Mouse (Mus musculus) right cerebral cortex, postnatal 14 days (tissue): Measurements from ENCODE around the gene Lamtor2.

Experiments used
- DNase-seq: peaks from one replicate; pipeline ENCODE4 v3.0.0; 2022

The Lamtor2 gene

GRCm38 (mm10) chr3:88502641-88503504 lies 50.0 kb downstream of the Lamtor2 start:
- peak; percentile 84 for DNase-seq

GRCm38 (mm10) chr3:88502031-88502571 lies 50.8 kb downstream of the Lamtor2 start:
- no peak for DNase-seq

- DNase-seq: no peak
These were observed 51.4 kb downstream of the Lamtor2 start for GRCm38 (mm10) chr3:88501366-88502030.

GRCm38 (mm10) chr3:88500655-88501365 lies 52.1 kb downstream of the Lamtor2 start:
- DNase-seq: no peak

- DNase-seq: no peak
These were observed 52.8 kb downstream of the Lamtor2 start for GRCm38 (mm10) chr3:88500087-88500486.
